Mouse (Mus musculus) liver, embryonic 16.5 days (tissue): ENCODE data around the gene Psg17. TPM values are rescaled to one million over a fixed set of nuclear protein-coding genes. Genes with fewer than 3 reads are reported as not detected.

Experiments used
- ATAC-seq: fragments of 200-750 bp; cut with Nextera tagmentation; 2 replicates; pipeline ENCODE4 v1.8.0; 2017; ENCODE audit warnings: low read depth, mild to moderate bottlenecking, moderate number of reproducible peaks, moderate library complexity
- H3K27ac ChIP-seq: fragments of 300-500 bp; sonication (generic); 2 replicates; pipeline ENCODE4 v1.5.1; 2014; ENCODE audit warnings: mild to moderate bottlenecking, low read length
- H3K27me3 ChIP-seq: fragments of 300-500 bp; sonication (generic); 2 replicates; pipeline ENCODE4 v1.6.1; 2014; ENCODE audit warnings: low read depth, low read length, mixed read lengths; ENCODE audit not compliant: control insufficient read depth, insufficient read depth
- H3K36me3 ChIP-seq: fragments of 300-500 bp; sonication (generic); 2 replicates; pipeline ENCODE4 v1.6.1; 2014; ENCODE audit warnings: mild to moderate bottlenecking; ENCODE audit not compliant: control insufficient read depth, insufficient read depth
- H3K4me1 ChIP-seq: fragments of 300-500 bp; sonication (generic); 2 replicates; pipeline ENCODE4 v1.6.1; 2014; ENCODE audit warnings: low read depth, low read length, mixed read lengths; ENCODE audit not compliant: control insufficient read depth
- H3K4me2 ChIP-seq: fragments of 300-500 bp; sonication (generic); 2 replicates; pipeline ENCODE4 v1.6.1; 2014; ENCODE audit warnings: low read depth, low read length, mixed read lengths
- H3K4me3 ChIP-seq: fragments of 300-500 bp; sonication (generic); 2 replicates; pipeline ENCODE4 v1.5.1; 2014; ENCODE audit warnings: low read depth, mild to moderate bottlenecking, low read length
- H3K9ac ChIP-seq: fragments of 300-500 bp; sonication (generic); 2 replicates; pipeline ENCODE4 v1.6.1; 2014; ENCODE audit warnings: low read depth, low read length
- H3K9me3 ChIP-seq: fragments of 300-500 bp; sonication (generic); replicated peaks from 2 replicates; pipeline ENCODE4 v1.6.1; 2016; ENCODE audit warnings: low read length; ENCODE audit not compliant: control insufficient read depth
- WGBS: fragments of 180-500 bp; shearing (Covaris S2); extraction: QIAGEN DNeasy Blood & Tissue Kit; methylation state at CpG from one replicate; pipeline ENCODE4 v1.1.7; 2014; ENCODE audit not compliant: insufficient replicate concordance; 5-methylcytosine and 5-hydroxymethylcytosine counted together
- polyA plus RNA-seq: library from polyadenylated mRNA; unstranded; fragments of >200 nt; fragmentation: Nextera tagmentation; extraction: Ambion mirVana; gene quantifications from 2 replicates; pipeline ENCODE4 v1.2.1, GENCODE M21; 2015

Psg17 gene
- polyA plus RNA-seq, 1 experiment from 2014 or later: not detected

DNA sequence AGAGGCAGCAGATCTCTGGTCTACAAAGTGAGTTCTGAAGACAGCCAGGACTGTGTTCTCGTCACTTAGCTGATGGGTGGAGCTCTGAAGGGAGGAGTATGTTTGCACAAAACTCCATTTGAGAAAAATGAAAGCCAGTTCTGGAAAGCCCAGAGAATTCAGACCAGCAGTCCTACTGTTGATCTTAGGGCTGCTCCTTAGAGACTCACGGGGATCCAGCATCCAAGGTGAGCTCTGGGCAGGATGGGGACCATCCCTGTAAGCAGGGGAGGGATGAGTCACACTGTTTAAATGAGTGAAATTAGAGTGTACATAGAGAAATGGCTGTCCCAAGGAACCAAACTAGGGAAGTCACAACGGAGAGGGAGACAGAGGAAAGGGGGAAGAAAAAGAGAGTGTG, 18.5 kb upstream of the Psg17 start, which contains the start of gene Mill2:
TSS of gene Mill2 (plus strand) at position 102 of the 400 bp plus-strand sequence.
- Histone ChIP-seq H3K4me3 (peak within 1 kb of the TSS; percentile 36), H3K9ac (0 out of 2 replicates have a peak within 1 kb of the TSS, but pooled peaks have one; percentile 16), H3K9me3 (no peaks in the 10 kb centered on the region), H3K27me3 (no peaks in the 10 kb centered on the region), H3K36me3 (no peaks in the 10 kb centered on the region), H3K4me2 (peak within 1 kb of the TSS; percentile 46), H3K4me1 (no peaks in the 10 kb centered on the region), H3K27ac (peak within 1 kb of the TSS; percentile 33; the same call in 1 of the 2 replicates)
- 10% methylated on average over 3 of the region's 3 CpGs for WGBS
- no peak for ATAC-seq

DNA sequence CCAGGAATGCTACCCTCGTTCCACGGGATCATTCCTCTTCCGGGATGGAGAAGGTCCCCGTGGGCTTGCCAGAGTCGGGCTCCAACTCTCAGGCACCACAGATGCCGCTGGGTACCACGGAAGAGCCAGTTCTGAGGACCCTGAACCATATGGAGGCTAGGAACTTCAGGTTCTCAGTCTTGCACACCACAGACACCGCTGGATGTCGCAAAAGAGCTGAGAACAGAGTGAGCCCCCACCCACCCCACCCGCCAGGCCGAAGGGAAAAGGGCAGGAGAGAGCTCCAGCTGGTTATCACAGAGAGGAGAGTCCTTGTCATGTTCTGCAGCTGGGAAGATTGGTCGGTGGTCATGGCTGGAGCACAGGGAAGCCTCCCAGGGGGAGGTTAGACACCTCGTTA, 10.9 kb upstream of the Psg17 start:
- Histone ChIP-seq H3K4me3 (no peak overlapping the region), H3K27ac (no peak overlapping the region), H3K27me3 (no peaks in the 10 kb centered on the region), H3K9me3 (no peaks in the 10 kb centered on the region), H3K4me2 (no peak overlapping the region), H3K4me1 (no peaks in the 10 kb centered on the region), H3K9ac (no peak overlapping the region), H3K36me3 (no peaks in the 10 kb centered on the region)
- no peak for ATAC-seq
- WGBS: 35% methylated on average over 13 of the region's 13 CpGs

GRCm38 (mm10) chr7:18829545-18829944, 8.1 kb upstream of the Psg17 start:
- H3K9me3 ChIP-seq: no peaks in the 10 kb centered on the region
- H3K4me3 ChIP-seq: no peak overlapping the region
- 70% methylated on average over 7 of the region's 7 CpGs for WGBS
- H3K27ac ChIP-seq: no peak overlapping the region
- no peak overlapping the region for H3K9ac ChIP-seq
- H3K36me3 ChIP-seq: no peaks in the 10 kb centered on the region
- no peaks in the 10 kb centered on the region for H3K27me3 ChIP-seq
- no peaks in the 10 kb centered on the region for H3K4me1 ChIP-seq
- no peak for ATAC-seq
- no peak overlapping the region for H3K4me2 ChIP-seq

GRCm38 (mm10) chr7:18828592-18828991, 7.2 kb upstream of the Psg17 start:
- no peaks in the 10 kb centered on the region for H3K4me1 ChIP-seq
- no peak for ATAC-seq
- no peak overlapping the region for H3K4me2 ChIP-seq
- no peaks in the 10 kb centered on the region for H3K27me3 ChIP-seq
- H3K9me3 ChIP-seq: no peaks in the 10 kb centered on the region
- H3K9ac ChIP-seq: no peak overlapping the region
- 56% methylated on average over 9 of the region's 9 CpGs for WGBS
- no peak overlapping the region for H3K4me3 ChIP-seq
- no peaks in the 10 kb centered on the region for H3K36me3 ChIP-seq
- H3K27ac ChIP-seq: no peak overlapping the region

DNA sequence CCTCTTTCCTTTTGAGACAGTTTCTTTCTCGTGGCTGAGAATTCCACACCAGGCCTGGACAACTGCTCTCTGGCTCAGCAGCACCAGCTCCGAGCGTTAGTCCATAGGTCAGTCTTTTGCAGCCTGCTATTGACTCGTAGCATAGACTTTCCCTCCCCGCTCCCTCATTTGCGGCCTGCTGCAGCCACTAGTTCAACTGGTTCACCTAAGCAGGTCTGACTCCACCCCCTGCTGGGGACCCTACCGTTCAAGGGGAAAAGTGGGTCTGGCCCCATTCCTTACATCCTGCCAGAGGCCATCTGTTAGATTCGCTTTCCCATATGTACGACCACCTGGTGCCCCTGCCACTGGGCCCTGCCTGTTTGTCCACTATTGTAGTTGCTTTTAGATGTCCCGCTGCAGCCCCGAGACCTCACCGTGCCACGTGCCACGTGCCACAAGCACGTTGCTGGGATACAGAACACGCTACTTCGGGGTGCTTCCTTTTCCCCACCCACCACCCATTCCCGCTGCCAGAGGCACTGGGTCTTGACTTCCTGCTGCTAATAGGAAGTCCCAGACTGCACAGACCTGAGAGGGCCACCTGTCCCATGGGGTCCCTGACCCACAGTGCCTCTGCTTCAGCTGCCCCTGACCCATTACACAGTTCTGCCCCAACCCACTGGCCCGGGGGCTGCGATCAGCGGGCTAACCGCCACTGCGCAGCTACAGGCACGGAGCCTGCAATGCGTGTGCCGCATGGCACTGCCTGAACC, 6.6 kb upstream of the Psg17 start:
- H3K4me1 ChIP-seq: no peaks in the 10 kb centered on the region
- no peak overlapping the region for H3K4me3 ChIP-seq
- H3K36me3 ChIP-seq: no peaks in the 10 kb centered on the region
- no peak overlapping the region for H3K9ac ChIP-seq
- no peak overlapping the region for H3K27ac ChIP-seq
- ATAC-seq: no peak
- no peaks in the 10 kb centered on the region for H3K27me3 ChIP-seq
- no peak overlapping the region for H3K4me2 ChIP-seq
- H3K9me3 ChIP-seq: no peaks in the 10 kb centered on the region
- WGBS: 60% methylated on average over 26 of the region's 26 CpGs

DNA sequence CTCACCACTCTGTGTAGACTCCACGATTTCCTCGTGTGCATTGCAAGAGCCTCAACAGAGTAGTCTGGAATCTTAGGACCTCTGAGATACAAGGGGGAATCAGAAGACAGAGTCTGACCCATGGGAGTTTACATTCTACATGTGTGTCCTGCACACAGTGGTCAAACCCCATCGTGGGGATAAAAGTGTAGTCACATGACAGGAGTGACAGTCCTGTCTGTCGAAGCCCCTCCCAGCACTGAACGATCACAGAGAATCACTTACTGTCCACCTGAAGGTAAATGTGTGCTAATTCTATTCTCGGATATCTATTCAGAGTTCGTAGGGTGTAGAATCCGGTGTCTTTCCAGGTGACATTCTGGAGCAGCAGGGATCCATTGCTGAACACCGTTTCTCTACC, 3.1 kb downstream of the Psg17 start:
- Histone ChIP-seq H3K9ac (no peak overlapping the region), H3K9me3 (no peaks in the 10 kb centered on the region), H3K4me3 (no peak overlapping the region), H3K4me1 (no peaks in the 10 kb centered on the region), H3K4me2 (no peak overlapping the region), H3K27me3 (no peaks in the 10 kb centered on the region), H3K36me3 (no peaks in the 10 kb centered on the region), H3K27ac (no peak overlapping the region)
- WGBS: 58% methylated on average over 9 of the region's 9 CpGs
- no peak for ATAC-seq

DNA sequence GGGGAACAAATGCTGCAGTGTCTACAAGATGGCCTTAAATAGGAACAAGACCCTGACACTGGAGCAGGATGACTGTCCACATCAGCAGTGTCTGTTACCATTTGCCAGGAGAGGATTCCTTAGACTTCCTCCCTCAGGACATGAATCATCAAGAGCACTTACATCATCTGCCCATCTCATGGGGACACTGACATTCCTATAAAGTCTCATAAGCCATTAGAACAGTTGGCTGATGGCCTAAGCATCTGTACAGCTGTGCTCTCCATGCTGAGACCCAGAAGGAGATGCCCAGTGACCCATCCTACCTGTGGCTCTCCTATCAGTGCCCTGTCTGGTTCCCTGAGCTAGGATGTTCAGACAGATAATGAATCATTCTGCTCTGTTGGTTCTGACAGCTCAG, 17.9 kb downstream of the Psg17 start:
- no peak overlapping the region for H3K4me3 ChIP-seq
- no peak overlapping the region for H3K27ac ChIP-seq
- H3K9ac ChIP-seq: no peak overlapping the region
- H3K4me2 ChIP-seq: no peak overlapping the region
- no peaks in the 10 kb centered on the region for H3K36me3 ChIP-seq
- H3K9me3 ChIP-seq: no peaks in the 10 kb centered on the region
- H3K4me1 ChIP-seq: no peaks in the 10 kb centered on the region
- H3K27me3 ChIP-seq: no peaks in the 10 kb centered on the region
- no peak for ATAC-seq

GRCm38 (mm10) chr7:18799129-18799528, 22.3 kb downstream of the Psg17 start:
- WGBS: 34% methylated on average over 3 of the region's 3 CpGs
- no peaks in the 10 kb centered on the region for H3K36me3 ChIP-seq
- H3K27ac ChIP-seq: no peak overlapping the region
- no peak overlapping the region for H3K4me3 ChIP-seq
- H3K27me3 ChIP-seq: no peaks in the 10 kb centered on the region
- no peaks in the 10 kb centered on the region for H3K9me3 ChIP-seq
- ATAC-seq: no peak
- H3K4me1 ChIP-seq: no peaks in the 10 kb centered on the region
- H3K9ac ChIP-seq: no peak overlapping the region
- H3K4me2 ChIP-seq: no peak overlapping the region

- 55% methylated on average over 1 of the region's 1 CpGs for WGBS
- no peak within 1 kb of the TSS for H3K4me3 ChIP-seq
- no peak within 1 kb of the TSS for H3K9ac ChIP-seq
- H3K27ac ChIP-seq: no peak within 1 kb of the TSS
- H3K9me3 ChIP-seq: no peaks in the 10 kb centered on the region
- H3K4me1 ChIP-seq: no peaks in the 10 kb centered on the region
- no peaks in the 10 kb centered on the region for H3K27me3 ChIP-seq
- no peak for ATAC-seq
- H3K36me3 ChIP-seq: no peaks in the 10 kb centered on the region
- no peak within 1 kb of the TSS for H3K4me2 ChIP-seq
These were observed 23.0 kb downstream of the Psg17 start, which contains the start of gene Psg19 for GRCm38 (mm10) chr7:18798420-18798819. Psg19 (minus strand) TSS chr7:18798520.
